Mouse (Mus musculus) small intestine, adult 2 months (tissue): ENCODE results near the gene Sgsm2.

Source experiments
- CTCF ChIP-seq: fragments of 200-500 bp; IDR thresholded peaks from 2 replicates; pipeline ENCODE4 v1.5.1; 2012; ENCODE audit warnings: low read depth, mild to moderate bottlenecking, control low read depth, inconsistent platforms, low read length, moderate library complexity, mixed read lengths; ENCODE audit not compliant: insufficient replicate concordance, insufficient read length; ENCODE audit errors: extremely low read depth
- POLR2A ChIP-seq: fragments of 200-500 bp; IDR thresholded peaks from 2 replicates; pipeline ENCODE4 v1.6.1; 2012; ENCODE audit warnings: low read depth, mild to moderate bottlenecking, control low read depth, inconsistent platforms, low read length, moderate library complexity

DNA sequence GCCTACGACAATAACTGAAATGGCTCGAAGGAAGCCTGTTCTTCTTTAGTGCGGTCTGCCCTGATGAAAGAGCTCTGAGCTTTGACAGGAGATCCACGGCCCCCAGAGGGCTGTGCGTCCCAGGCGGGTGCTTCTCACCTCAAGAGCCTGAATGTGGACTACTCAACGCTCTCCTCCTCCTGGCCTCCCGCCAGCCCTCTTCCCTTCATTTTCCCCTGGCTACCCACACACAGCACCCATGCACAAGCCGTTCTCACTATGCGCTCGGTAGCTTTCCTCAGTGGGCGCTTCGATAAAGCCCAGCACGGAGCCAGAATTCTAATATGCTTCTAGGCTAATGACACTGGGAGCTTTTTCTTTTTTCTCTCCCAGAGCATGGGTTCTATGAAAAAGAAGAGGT, 14.9 kb downstream of the Sgsm2 start:
- no peak for TF ChIP-seq CTCF
- no peak for TF ChIP-seq POLR2A
